Mouse (Mus musculus) limb, embryonic 12.5 days (tissue): ENCODE data around the gene Gpat3. TPM values are rescaled to one million over a fixed set of nuclear protein-coding genes. Genes with fewer than 3 reads are reported as not detected.

Experiments used
- ATAC-seq: fragments of 200-750 bp; cut with Nextera tagmentation; 2 replicates; pipeline ENCODE4 v1.8.0; 2017; ENCODE audit warnings: low read depth, moderate TSS enrichment; ENCODE audit not compliant: insufficient number of reproducible peaks, insufficient read depth, low FRiP score, low TSS enrichment
- H3K27ac ChIP-seq: fragments of 300-500 bp; sonication (generic); 2 replicates; pipeline ENCODE4 v1.5.1; 2016; ENCODE audit warnings: mild to moderate bottlenecking, moderate library complexity
- H3K27me3 ChIP-seq: fragments of 300-500 bp; sonication (generic); 2 replicates; pipeline ENCODE4 v1.6.1; 2016; ENCODE audit warnings: mild to moderate bottlenecking, moderate library complexity
- H3K36me3 ChIP-seq: fragments of 300-500 bp; sonication (generic); 2 replicates; pipeline ENCODE4 v1.6.1; 2016; ENCODE audit warnings: mild to moderate bottlenecking, moderate library complexity
- H3K4me1 ChIP-seq: fragments of 300-500 bp; sonication (generic); replicated peaks from 2 replicates; pipeline ENCODE4 v1.6.1; 2016
- H3K4me2 ChIP-seq: fragments of 300-500 bp; sonication (generic); 2 replicates; pipeline ENCODE4 v1.6.1; 2016; ENCODE audit warnings: mild to moderate bottlenecking, moderate library complexity
- H3K4me3 ChIP-seq: fragments of 300-500 bp; sonication (generic); replicated peaks from 2 replicates; pipeline ENCODE4 v1.5.1; 2016; ENCODE audit warnings: mild to moderate bottlenecking
- H3K9ac ChIP-seq: fragments of 300-500 bp; sonication (generic); replicated peaks from 2 replicates; pipeline ENCODE4 v1.6.1; 2016; ENCODE audit warnings: mild to moderate bottlenecking, moderate library complexity
- H3K9me3 ChIP-seq: fragments of 300-500 bp; sonication (generic); 2 replicates; pipeline ENCODE4 v1.6.1; 2016; ENCODE audit warnings: mild to moderate bottlenecking, moderate library complexity
- WGBS: fragments of 180-500 bp; shearing (Covaris S2); methylation state at CpG from one replicate; pipeline ENCODE4 v1.1.7; 2016; 5-methylcytosine and 5-hydroxymethylcytosine counted together
- polyA plus RNA-seq: library from polyadenylated mRNA; unstranded; fragments of >200 nt; fragmentation: Nextera tagmentation; extraction: Ambion mirVana; gene quantifications from 2 replicates; pipeline ENCODE4 v1.2.1, GENCODE M21; 2016

Gpat3 gene
- polyA plus RNA-seq, 1 experiment from 2014 or later: 0.89 TPM

GRCm38 (mm10) chr5:100886331-100886988, 40.9 kb downstream of the Gpat3 start:
- 78% methylated on average over 7 of the region's 7 CpGs for WGBS
- Histone ChIP-seq H3K4me3 (no peak overlapping the region), H3K4me2 (no peak overlapping the region), H3K4me1 (0 out of 2 replicates have a peak, but pooled peaks cover 7% of the 10 kb centered on the region), H3K27ac (no peak overlapping the region), H3K9ac (no peak overlapping the region), H3K36me3 (no peaks in the 10 kb centered on the region), H3K9me3 (no peaks in the 10 kb centered on the region), H3K27me3 (no peaks in the 10 kb centered on the region)
- ATAC-seq: no peak

- H3K4me1 ChIP-seq: no peaks in the 10 kb centered on the region
- 71% methylated on average over 10 of the region's 10 CpGs for WGBS
- H3K27ac ChIP-seq: no peak overlapping the region
- no peak overlapping the region for H3K4me3 ChIP-seq
- H3K9ac ChIP-seq: no peak overlapping the region
- no peaks in the 10 kb centered on the region for H3K36me3 ChIP-seq
- H3K9me3 ChIP-seq: no peaks in the 10 kb centered on the region
- H3K4me2 ChIP-seq: no peak overlapping the region
- no peak for ATAC-seq
- H3K27me3 ChIP-seq: no peaks in the 10 kb centered on the region
Observed at GRCm38 (mm10) chr5:100896199-100896598, 50.7 kb downstream of the Gpat3 start.

- 0 out of 2 replicates have a peak, but pooled peaks cover 5% of the 10 kb centered on the region for H3K9me3 ChIP-seq
- no peaks in the 10 kb centered on the region for H3K36me3 ChIP-seq
- H3K27ac ChIP-seq: no peak overlapping the region
- no peaks in the 10 kb centered on the region for H3K27me3 ChIP-seq
- H3K4me2 ChIP-seq: no peak overlapping the region
- no peak overlapping the region for H3K9ac ChIP-seq
- ATAC-seq: no peak
- 82% methylated on average over 11 of the region's 11 CpGs for WGBS
- H3K4me3 ChIP-seq: no peak overlapping the region
- H3K4me1 ChIP-seq: no peaks in the 10 kb centered on the region
Observed at GRCm38 (mm10) chr5:100899745-100900489, 54.4 kb downstream of the Gpat3 start.

GRCm38 (mm10) chr5:100901046-100901445, 55.5 kb downstream of the Gpat3 start:
- H3K27ac ChIP-seq: no peak overlapping the region
- WGBS: 74% methylated on average over 5 of the region's 5 CpGs
- no peak for ATAC-seq
- H3K9ac ChIP-seq: no peak overlapping the region
- no peaks in the 10 kb centered on the region for H3K36me3 ChIP-seq
- H3K27me3 ChIP-seq: no peaks in the 10 kb centered on the region
- H3K4me1 ChIP-seq: no peaks in the 10 kb centered on the region
- no peak overlapping the region for H3K4me2 ChIP-seq
- 0 out of 2 replicates have a peak, but pooled peaks cover 5% of the 10 kb centered on the region for H3K9me3 ChIP-seq
- no peak overlapping the region for H3K4me3 ChIP-seq

GRCm38 (mm10) chr5:100908478-100908877, 63.0 kb downstream of the Gpat3 start:
- no peak overlapping the region for H3K27ac ChIP-seq
- no peak overlapping the region for H3K9ac ChIP-seq
- 80% methylated on average over 7 of the region's 7 CpGs for WGBS
- H3K4me1 ChIP-seq: 0 out of 2 replicates have a peak, but pooled peaks cover 5% of the 10 kb centered on the region
- no peaks in the 10 kb centered on the region; the same call in 1 of the 2 replicates for H3K27me3 ChIP-seq
- H3K4me3 ChIP-seq: no peak overlapping the region
- ATAC-seq: no peak
- H3K9me3 ChIP-seq: no peaks in the 10 kb centered on the region
- no peaks in the 10 kb centered on the region for H3K36me3 ChIP-seq
- no peak overlapping the region for H3K4me2 ChIP-seq

- Histone ChIP-seq H3K4me1 (0 out of 2 replicates have a peak, but pooled peaks cover 5% of the 10 kb centered on the region), H3K4me2 (no peak overlapping the region), H3K27me3 (no peaks in the 10 kb centered on the region; the same call in 1 of the 2 replicates), H3K4me3 (no peak overlapping the region), H3K27ac (no peak overlapping the region), H3K9ac (no peak overlapping the region), H3K9me3 (no peaks in the 10 kb centered on the region), H3K36me3 (no peaks in the 10 kb centered on the region)
- 80% methylated on average over 10 of the region's 10 CpGs for WGBS
- ATAC-seq: no peak
Observed at GRCm38 (mm10) chr5:100908901-100909300, 63.4 kb downstream of the Gpat3 start.

GRCm38 (mm10) chr5:100909691-100910090, 64.2 kb downstream of the Gpat3 start:
- Histone ChIP-seq H3K9ac (no peak overlapping the region), H3K27me3 (no peaks in the 10 kb centered on the region; the same call in 1 of the 2 replicates), H3K36me3 (no peaks in the 10 kb centered on the region), H3K9me3 (no peaks in the 10 kb centered on the region), H3K4me1 (0 out of 2 replicates have a peak, but pooled peaks cover 5% of the 10 kb centered on the region), H3K4me2 (no peak overlapping the region), H3K27ac (no peak overlapping the region), H3K4me3 (no peak overlapping the region)
- WGBS: 79% methylated on average over 11 of the region's 11 CpGs
- ATAC-seq: no peak

- 76% methylated on average over 19 of the region's 19 CpGs for WGBS
- no peaks in the 10 kb centered on the region for H3K9me3 ChIP-seq
- no peak for ATAC-seq
- no peak overlapping the region for H3K9ac ChIP-seq
- H3K27me3 ChIP-seq: peaks cover 2% of the 10 kb centered on the region; the same call in 1 of the 2 replicates
- no peak overlapping the region for H3K4me3 ChIP-seq
- 0 out of 2 replicates have a peak, but pooled peaks cover 5% of the 10 kb centered on the region for H3K4me1 ChIP-seq
- no peak overlapping the region for H3K4me2 ChIP-seq
- no peaks in the 10 kb centered on the region for H3K36me3 ChIP-seq
- H3K27ac ChIP-seq: no peak overlapping the region
Observed at GRCm38 (mm10) chr5:100911502-100912097, 66.1 kb downstream of the Gpat3 start.

GRCm38 (mm10) chr5:100912366-100912765, 66.9 kb downstream of the Gpat3 start:
- H3K4me1 ChIP-seq: 0 out of 2 replicates have a peak, but pooled peaks cover 5% of the 10 kb centered on the region
- no peaks in the 10 kb centered on the region for H3K36me3 ChIP-seq
- WGBS: 75% methylated on average over 7 of the region's 7 CpGs
- no peaks in the 10 kb centered on the region for H3K9me3 ChIP-seq
- H3K9ac ChIP-seq: no peak overlapping the region
- H3K27me3 ChIP-seq: peaks cover 2% of the 10 kb centered on the region; the same call in 1 of the 2 replicates
- H3K4me2 ChIP-seq: no peak overlapping the region
- no peak overlapping the region for H3K4me3 ChIP-seq
- ATAC-seq: no peak
- no peak overlapping the region for H3K27ac ChIP-seq

GRCm38 (mm10) chr5:100913274-100913673, 67.8 kb downstream of the Gpat3 start:
- 0 out of 2 replicates have a peak, but pooled peaks cover 5% of the 10 kb centered on the region for H3K4me1 ChIP-seq
- H3K4me2 ChIP-seq: no peak overlapping the region
- H3K27ac ChIP-seq: no peak overlapping the region
- H3K36me3 ChIP-seq: no peaks in the 10 kb centered on the region
- H3K9me3 ChIP-seq: no peaks in the 10 kb centered on the region
- ATAC-seq: no peak
- no peak overlapping the region for H3K4me3 ChIP-seq
- peaks cover 2% of the 10 kb centered on the region; the same call in 1 of the 2 replicates for H3K27me3 ChIP-seq
- 62% methylated on average over 9 of the region's 9 CpGs for WGBS
- H3K9ac ChIP-seq: no peak overlapping the region

- no peak overlapping the region for H3K9ac ChIP-seq
- peaks cover 7% of the 10 kb centered on the region for H3K27me3 ChIP-seq
- no peak overlapping the region for H3K4me3 ChIP-seq
- ATAC-seq: no peak
- no peak overlapping the region for H3K4me2 ChIP-seq
- H3K9me3 ChIP-seq: no peaks in the 10 kb centered on the region
- no peak overlapping the region for H3K27ac ChIP-seq
- no peaks in the 10 kb centered on the region for H3K4me1 ChIP-seq
- WGBS: 18% methylated on average over 7 of the region's 7 CpGs
- no peaks in the 10 kb centered on the region for H3K36me3 ChIP-seq
Observed at GRCm38 (mm10) chr5:100914989-100915388, 69.5 kb downstream of the Gpat3 start.
